19 mouse cellular contexts compared by ENCODE assay signal in genomic region chr12:98250327-98250726, GRCm38 (mm10).
"Had no signal": no experiment of that assay in that cellular context is flagged by ENCODE, and none has a peak within 500 bp of the region (broad histone marks: within the 10 kb centered on the region; RNA-seq: fewer than 3 reads in every experiment).

No protein-coding gene starts in this region.

- H3K9me3 ChIP-seq: liver, embryonic 13.5 days; liver, embryonic 15.5 days; lung, embryonic 15.5 days; megakaryocyte, embryonic 14.5 days; midbrain, embryonic 12.5 days; neural tube, embryonic 13.5 days; neural tube, embryonic 15.5 days had no signal

- H3K9ac ChIP-seq: liver, embryonic 13.5 days; liver, embryonic 15.5 days; liver, postnatal 0 days; lung, embryonic 15.5 days; midbrain, embryonic 12.5 days; neural tube, embryonic 13.5 days; neural tube, embryonic 15.5 days had no signal

- H3K4me3 ChIP-seq: liver, embryonic 13.5 days; liver, embryonic 15.5 days; lung, embryonic 15.5 days; megakaryocyte, embryonic 14.5 days; midbrain, embryonic 12.5 days; neural tube, embryonic 13.5 days; neural tube, embryonic 15.5 days had no signal

- H3K4me2 ChIP-seq: liver, embryonic 13.5 days; liver, embryonic 15.5 days; lung, embryonic 15.5 days; midbrain, embryonic 12.5 days; neural tube, embryonic 13.5 days; neural tube, embryonic 15.5 days had no signal

- H3K27ac ChIP-seq: liver, embryonic 13.5 days; liver, embryonic 15.5 days; lung, embryonic 15.5 days; midbrain, embryonic 12.5 days; neural tube, embryonic 13.5 days; neural tube, embryonic 15.5 days had no signal

- H3K4me1 ChIP-seq: liver, embryonic 13.5 days; liver, embryonic 15.5 days; lung, embryonic 15.5 days; midbrain, embryonic 12.5 days; neural tube, embryonic 13.5 days; neural tube, embryonic 15.5 days had no signal

- DNase-seq: liver, embryonic 13.5 days; liver, postnatal 0 days; lung, adult 2 months; lung, postnatal 14 days; lung, postnatal 36 days; midbrain, embryonic 14.5 days; right cerebral cortex, postnatal 25 days; right cerebral cortex, postnatal 4 days; spleen, adult 18-20 months; thymus, adult 18-20 months; thymus, postnatal 14 days; thymus, postnatal 36 days had no signal

- ATAC-seq: liver, postnatal 0 days; lung, postnatal 0 days had no signal

- H3K27me3 ChIP-seq: liver, embryonic 13.5 days; liver, embryonic 15.5 days; lung, embryonic 15.5 days; megakaryocyte, embryonic 14.5 days; midbrain, embryonic 12.5 days; neural tube, embryonic 13.5 days; neural tube, embryonic 15.5 days had no signal

- H3K36me3 ChIP-seq: liver, embryonic 15.5 days had no signal
